Comparison of ENCODE assay signal across 38 mouse cellular contexts in the genomic region with DNA sequence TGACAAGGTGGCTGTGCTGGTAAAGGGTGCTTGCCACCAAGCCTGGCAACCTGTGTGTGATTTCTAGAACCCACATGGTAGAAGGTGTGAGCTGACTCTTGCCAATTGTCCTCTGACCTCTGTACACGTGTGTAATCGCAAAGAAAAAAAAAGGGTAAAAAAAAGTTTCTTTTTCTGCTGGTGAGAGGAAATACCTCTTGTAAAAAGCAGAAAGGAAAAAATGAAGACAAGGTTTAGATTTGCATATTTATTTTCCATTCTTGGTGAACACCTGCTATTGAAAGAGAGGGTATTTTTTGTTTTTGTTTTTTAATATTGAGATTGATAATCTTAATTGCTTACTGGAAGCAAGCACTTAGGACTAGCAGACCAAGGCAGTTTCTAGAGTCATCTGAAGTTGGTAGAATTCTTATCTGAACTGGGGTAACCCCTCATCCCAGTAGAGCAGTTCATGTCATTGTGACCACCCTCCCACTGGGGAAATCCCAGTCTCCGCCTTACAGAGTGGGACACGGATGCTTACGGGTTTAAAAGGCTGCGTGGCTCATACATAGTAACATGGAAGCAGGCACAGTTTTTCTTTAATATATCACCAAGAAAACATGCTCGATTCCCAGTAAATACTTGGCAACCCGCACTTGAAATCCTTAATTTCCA. TPM values are rescaled to one million over a fixed set of nuclear protein-coding genes. Genes with fewer than 3 reads are reported as not detected.
DNase-seq lines count a peak whose midpoint lies in the region; ATAC-seq and TF ChIP-seq lines count a peak whose summit lies in the region.
"Had no signal": no experiment of that assay in that cellular context is flagged by ENCODE, and none has a peak within 500 bp of the region (broad histone marks: within the 10 kb centered on the region; RNA-seq: fewer than 3 reads in every experiment).

No protein-coding gene starts in this region.

- no peaks in the 10 kb centered on the region for H3K36me3 ChIP-seq in liver, adult 2 months (ENCODE audit: control insufficient read depth, insufficient read depth, low read length)
- H3K36me3 ChIP-seq in liver, embryonic 11.5 days (ENCODE audit: control insufficient read depth, insufficient read depth, low read length) = no peaks in the 10 kb centered on the region
- no peaks in the 10 kb centered on the region for H3K36me3 ChIP-seq in embryonic facial prominence, embryonic 10.5 days (replicated peaks)
- H3K36me3 ChIP-seq in limb, embryonic 12.5 days = no peaks in the 10 kb centered on the region
- no peaks in the 10 kb centered on the region for H3K36me3 ChIP-seq in forebrain, embryonic 16.5 days (ENCODE audit: control insufficient read depth, insufficient read depth)
- H3K36me3 ChIP-seq: G1E; heart, embryonic 13.5 days; hindbrain, embryonic 10.5 days; hindbrain, embryonic 15.5 days; intestine, embryonic 15.5 days; limb, embryonic 13.5 days; liver, embryonic 13.5 days; midbrain, embryonic 13.5 days had no signal

- H3K9me3 ChIP-seq in liver, embryonic 11.5 days (ENCODE audit: control insufficient read depth, low read length) = no peaks in the 10 kb centered on the region
- no peaks in the 10 kb centered on the region for H3K9me3 ChIP-seq in embryonic facial prominence, embryonic 10.5 days
- no peaks in the 10 kb centered on the region for H3K9me3 ChIP-seq in limb, embryonic 12.5 days
- no peaks in the 10 kb centered on the region for H3K9me3 ChIP-seq in forebrain, embryonic 16.5 days (ENCODE audit: control insufficient read depth, low read length)
- H3K9me3 ChIP-seq: G1E; heart, embryonic 13.5 days; hindbrain, embryonic 10.5 days; hindbrain, embryonic 15.5 days; intestine, embryonic 15.5 days; limb, embryonic 13.5 days; liver, embryonic 13.5 days; midbrain, embryonic 13.5 days had no signal

- no peak overlapping the region for H3K9ac ChIP-seq in liver, adult 2 months (ENCODE audit: low read depth, low read length)
- no peak overlapping the region for H3K9ac ChIP-seq in liver, embryonic 11.5 days (ENCODE audit: low read depth, low read length)
- H3K9ac ChIP-seq in limb, embryonic 12.5 days (replicated peaks) = no peak overlapping the region
- H3K9ac ChIP-seq in forebrain, embryonic 16.5 days (replicated peaks; ENCODE audit: low read depth, low read length) = no peak overlapping the region
- H3K9ac ChIP-seq: heart, embryonic 13.5 days; hindbrain, embryonic 15.5 days; intestine, embryonic 15.5 days; limb, embryonic 13.5 days; liver, embryonic 13.5 days; midbrain, embryonic 13.5 days had no signal

- H3K4me3 ChIP-seq in liver, adult 2 months (ENCODE audit: insufficient read depth, low read depth, low read length) = no peak overlapping the region
- no peak overlapping the region for H3K4me3 ChIP-seq in liver, embryonic 11.5 days (ENCODE audit: low read depth, low read length)
- H3K4me3 ChIP-seq in embryonic facial prominence, embryonic 10.5 days = peak overlapping the region; percentile 58; the same call in 1 of the 2 replicates
- no peak overlapping the region for H3K4me3 ChIP-seq in limb, embryonic 12.5 days (replicated peaks)
- H3K4me3 ChIP-seq in left cerebral cortex, adult 2 months = no peak overlapping the region
- H3K4me3 ChIP-seq in forebrain, embryonic 16.5 days (replicated peaks; ENCODE audit: low read length) = no peak overlapping the region
- H3K4me3 ChIP-seq: gastrocnemius, adult 2 months; heart, embryonic 13.5 days; hindbrain, embryonic 15.5 days; intestine, embryonic 15.5 days; limb, embryonic 13.5 days; liver, embryonic 13.5 days; midbrain, embryonic 13.5 days had no signal

- no peaks in the 10 kb centered on the region for H3K4me1 ChIP-seq in liver, adult 2 months (ENCODE audit: control insufficient read depth, insufficient read depth, low read length)
- peaks cover 8% of the 10 kb centered on the region for H3K4me1 ChIP-seq in liver, embryonic 11.5 days (replicated peaks; ENCODE audit: control insufficient read depth, insufficient read depth, low read length)
- H3K4me1 ChIP-seq in embryonic facial prominence, embryonic 10.5 days = peaks cover 28% of the 10 kb centered on the region
- H3K4me1 ChIP-seq in limb, embryonic 12.5 days (replicated peaks) = peaks cover 12% of the 10 kb centered on the region
- peaks cover 4% of the 10 kb centered on the region; the same call in 1 of the 2 replicates for H3K4me1 ChIP-seq in forebrain, embryonic 16.5 days (replicated peaks; ENCODE audit: control insufficient read depth, insufficient read depth, low read length)
- H3K4me1 ChIP-seq: intestine, embryonic 15.5 days had no signal

- 74% methylated on average over 8 of the region's 8 CpGs for WGBS in liver, adult 2 months
- 86% methylated on average over 8 of the region's 8 CpGs for WGBS in liver, embryonic 11.5 days
- 83% methylated on average over 8 of the region's 8 CpGs for WGBS in embryonic facial prominence, embryonic 10.5 days
- WGBS in limb, embryonic 12.5 days = 73% methylated on average over 8 of the region's 8 CpGs
- 77% methylated on average over 8 of the region's 8 CpGs for WGBS in forebrain, embryonic 16.5 days

- intact Hi-C loops in left cerebral cortex, adult 2 months (cut with DNase I) = no loop called here

- no peak for TF ChIP-seq CTCF in liver, adult 2 months (IDR thresholded peaks at IDR 0.05; ENCODE audit: low read depth, low read length)
- no peak for TF ChIP-seq CTCF in left cerebral cortex, adult 2 months (IDR thresholded peaks at IDR 0.05)

- peak; percentile 31 for DNase-seq in liver, adult 2 months (ENCODE audit: extremely low read depth, low read depth, low spot score)
- no peak for DNase-seq in liver, embryonic 11.5 days (ENCODE audit: low spot score)
- peak; percentile 42 for DNase-seq in CD4-positive helper T cell, adult 2 months (ENCODE audit: low read depth, low spot score)
- DNase-seq in embryonic facial prominence, embryonic 10.5 days (ENCODE audit: low spot score) = no peak
- no peak for DNase-seq in urinary bladder, adult 2 months (ENCODE audit: low spot score)
- DNase-seq in left cerebral cortex, adult 2 months (ENCODE audit: extremely low spot score in 1 of 2, low spot score in 2 of 2) = no peak
- DNase-seq: adrenal gland, postnatal 14 days; cerebellum, adult 18-20 months; gastrocnemius, adult 2 months; gastrocnemius, postnatal 36 days; heart, postnatal 10 days; kidney, adult 8-10 months; kidney, postnatal 4 days; layer of hippocampus, postnatal 36 days; liver, embryonic 13.5 days; lung, adult 18-20 months; right cerebral cortex, postnatal 14 days had no signal

- ATAC-seq in liver, embryonic 11.5 days (replicated peaks; ENCODE audit: low FRiP score) = no peak
- ATAC-seq in limb, embryonic 12.5 days (ENCODE audit: insufficient number of reproducible peaks, insufficient read depth, low FRiP score, low TSS enrichment, low read depth) = no peak
- ATAC-seq in forebrain, embryonic 16.5 days = no peak
- ATAC-seq: forebrain, embryonic 14.5 days; intestine, embryonic 15.5 days; lung, postnatal 0 days had no signal

- H3K27me3 ChIP-seq in liver, adult 2 months (ENCODE audit: control insufficient read depth, insufficient read depth, low read length) = no peaks in the 10 kb centered on the region
- peaks cover 16% of the 10 kb centered on the region for H3K27me3 ChIP-seq in liver, embryonic 11.5 days (replicated peaks; ENCODE audit: control insufficient read depth, insufficient read depth, low read length)
- H3K27me3 ChIP-seq in embryonic facial prominence, embryonic 10.5 days (replicated peaks; ENCODE audit: low read depth, poor library complexity, severe bottlenecking) = peaks cover 24% of the 10 kb centered on the region
- peaks cover 6% of the 10 kb centered on the region for H3K27me3 ChIP-seq in limb, embryonic 12.5 days
- 0 out of 2 replicates have a peak, but pooled peaks cover 5% of the 10 kb centered on the region for H3K27me3 ChIP-seq in forebrain, embryonic 16.5 days (replicated peaks; ENCODE audit: control insufficient read depth, insufficient read depth, low read length)

- TF ChIP-seq POLR2A in liver, adult 2 months (IDR thresholded peaks at IDR 0.05; ENCODE audit: extremely low read depth, insufficient read depth, low read length) = no peak

- no peak overlapping the region for H3K4me2 ChIP-seq in liver, embryonic 11.5 days
- 0 out of 2 replicates have a peak overlapping the region, but pooled peaks have one; percentile 53 for H3K4me2 ChIP-seq in limb, embryonic 12.5 days
- H3K4me2 ChIP-seq in forebrain, embryonic 16.5 days (ENCODE audit: low read length) = no peak overlapping the region
- H3K4me2 ChIP-seq: heart, embryonic 13.5 days; hindbrain, embryonic 15.5 days; intestine, embryonic 15.5 days; liver, embryonic 13.5 days; midbrain, embryonic 13.5 days had no signal

- H3K27ac ChIP-seq in liver, adult 2 months (replicated peaks; ENCODE audit: insufficient read depth, low read depth, low read length) = no peak overlapping the region
- no peak overlapping the region for H3K27ac ChIP-seq in liver, embryonic 11.5 days (ENCODE audit: low read depth, low read length)
- no peak overlapping the region for H3K27ac ChIP-seq in embryonic facial prominence, embryonic 10.5 days (replicated peaks)
- H3K27ac ChIP-seq in limb, embryonic 12.5 days = no peak overlapping the region
- H3K27ac ChIP-seq in left cerebral cortex, adult 2 months = no peak overlapping the region
- no peak overlapping the region for H3K27ac ChIP-seq in forebrain, embryonic 16.5 days (ENCODE audit: low read length)
- H3K27ac ChIP-seq: gastrocnemius, adult 2 months; heart, embryonic 13.5 days; hindbrain, embryonic 10.5 days; hindbrain, embryonic 15.5 days; intestine, embryonic 15.5 days; kidney, postnatal 0 days; limb, embryonic 13.5 days; liver, embryonic 13.5 days; macrophage; midbrain, embryonic 13.5 days had no signal

- H3K79me2 ChIP-seq in liver, adult 2 months (ENCODE audit: control insufficient read depth, insufficient read depth, low read length) = no peaks in the 10 kb centered on the region

RNA-seq across cellular contexts. Expression of a gene that starts 5.7 kb away (rescaled TPM):
- not detected in 2 replicates for total RNA-seq in liver, adult 2 months (2014; rRNA removed)
- not detected in 2 replicates for polyA plus RNA-seq in liver, adult 2 months (2012; rRNA removed)
- polyA plus RNA-seq in liver, embryonic 11.5 days (2014; fragmentation: Nextera tagmentation; extraction: Ambion mirVana) = 1.9 and 2.0 TPM in 2 replicates
- 8.7 and 8.8 TPM in 2 replicates for polyA plus RNA-seq in embryonic facial prominence, embryonic 10.5 days (2016; fragmentation: Nextera tagmentation; extraction: Ambion mirVana)
- 3.2 and 4.1 TPM in 2 replicates for polyA plus RNA-seq in limb, embryonic 12.5 days (2016; fragmentation: Nextera tagmentation; extraction: Ambion mirVana)
- 0.01 and 0.12 TPM in 2 replicates for polyA plus RNA-seq in urinary bladder, adult 2 months (2012; rRNA removed)
- not detected for total RNA-seq in left cerebral cortex, adult 2 months (2021)
- polyA plus RNA-seq in forebrain, embryonic 16.5 days (2015; fragmentation: Nextera tagmentation; extraction: Ambion mirVana) = 0.18 and 0.34 TPM in 2 replicates
- total RNA-seq: adrenal gland, postnatal 14 days; G1E; gastrocnemius, adult 2 months; gastrocnemius, postnatal 36 days; heart, adult 8-10 months; heart, postnatal 10 days; layer of hippocampus, adult 8-10 months; layer of hippocampus, postnatal 36 days; left cerebral cortex, postnatal 10 days had no signal
- polyA plus RNA-seq: cortical plate, adult 2 months; G1E had no signal

RNA-seq across cellular contexts. Expression of a gene that starts 15.0 kb away (rescaled TPM):
- total RNA-seq in liver, adult 2 months (2014; rRNA removed) = 0.07 and 0.18 TPM in 2 replicates
- 0.09 and 0.17 TPM in 2 replicates for polyA plus RNA-seq in liver, adult 2 months (2012; rRNA removed)
- polyA plus RNA-seq in liver, embryonic 11.5 days (2014; fragmentation: Nextera tagmentation; extraction: Ambion mirVana) = 0.99 and 1.6 TPM in 2 replicates
- 0.24 and 0.40 TPM in 2 replicates for polyA plus RNA-seq in embryonic facial prominence, embryonic 10.5 days (2016; fragmentation: Nextera tagmentation; extraction: Ambion mirVana)
- polyA plus RNA-seq in limb, embryonic 12.5 days (2016; fragmentation: Nextera tagmentation; extraction: Ambion mirVana) = not detected in 2 replicates
- 0.15 and 0.25 TPM in 2 replicates for polyA plus RNA-seq in urinary bladder, adult 2 months (2012; rRNA removed)
- total RNA-seq in left cerebral cortex, adult 2 months (2021) = under 1 TPM; 0.21 to 0.25 TPM
- 0.62 and 0.92 TPM in 2 replicates for polyA plus RNA-seq in forebrain, embryonic 16.5 days (2015; fragmentation: Nextera tagmentation; extraction: Ambion mirVana)
- total RNA-seq: G1E; gastrocnemius, adult 2 months; gastrocnemius, postnatal 36 days; heart, adult 8-10 months; heart, postnatal 10 days; megakaryocyte-erythroid progenitor cell, adult 5-6 weeks had no signal
- polyA plus RNA-seq: G1E; heart, embryonic 13.5 days; small intestine, adult 2 months; stomach, embryonic 14.5 days had no signal

RNA-seq across cellular contexts. Expression of a gene that starts 26.7 kb away (rescaled TPM):
- 0.34 and 0.55 TPM in 2 replicates for total RNA-seq in liver, adult 2 months (2014; rRNA removed)
- polyA plus RNA-seq in liver, adult 2 months (2012; rRNA removed) = 0.04 and 0.15 TPM in 2 replicates
- 3.5 and 4.6 TPM in 2 replicates for polyA plus RNA-seq in liver, embryonic 11.5 days (2014; fragmentation: Nextera tagmentation; extraction: Ambion mirVana)
- 0.12 and 0.18 TPM in 2 replicates for polyA plus RNA-seq in embryonic facial prominence, embryonic 10.5 days (2016; fragmentation: Nextera tagmentation; extraction: Ambion mirVana)
- 0.60 and 0.70 TPM in 2 replicates for polyA plus RNA-seq in limb, embryonic 12.5 days (2016; fragmentation: Nextera tagmentation; extraction: Ambion mirVana)
- polyA plus RNA-seq in urinary bladder, adult 2 months (2012; rRNA removed) = 1.3 TPM in 2 replicates
- total RNA-seq in left cerebral cortex, adult 2 months (2021) = not detected
- polyA plus RNA-seq in forebrain, embryonic 16.5 days (2015; fragmentation: Nextera tagmentation; extraction: Ambion mirVana) = 0.10 TPM in 1 of 2 replicates, not detected in the other
- total RNA-seq: layer of hippocampus, postnatal 36 days had no signal
- polyA plus RNA-seq: cortical plate, adult 2 months; G1E; neural tube, embryonic 14.5 days had no signal

Comparison
In these comparisons a context has a peak if more than half of its experiments do, and no peak if none do; other contexts are left out.
1. DNase-seq: peak in liver, adult 2 months (single experiment) and CD4-positive helper T cell, adult 2 months (single experiment); none in liver, embryonic 11.5 days (single experiment), embryonic facial prominence, embryonic 10.5 days (single experiment), urinary bladder, adult 2 months (single experiment) and left cerebral cortex, adult 2 months (0 of 2).